Mouse (Mus musculus) heart, embryonic 12.5 days (tissue): Measurements from ENCODE around the gene Snx1. TPM values are rescaled to one million over a fixed set of nuclear protein-coding genes. Genes with fewer than 3 reads are reported as not detected.
A peak's percentile ranks its signal among the peaks of the same experiment; 100 is the strongest.

Source experiments
- ATAC-seq: fragments of 200-750 bp; cut with Nextera tagmentation; 2 replicates; pipeline ENCODE4 v1.8.0; 2017; ENCODE audit warnings: moderate TSS enrichment, moderate library complexity; ENCODE audit not compliant: insufficient number of reproducible peaks, low FRiP score
- H3K27ac ChIP-seq: fragments of 300-500 bp; sonication (generic); 2 replicates; pipeline ENCODE4 v1.5.1; 2016; ENCODE audit warnings: mild to moderate bottlenecking, moderate library complexity; ENCODE audit not compliant: poor library complexity, severe bottlenecking
- H3K27me3 ChIP-seq: fragments of 300-500 bp; sonication (generic); replicated peaks from 2 replicates; pipeline ENCODE4 v1.6.1; 2016; ENCODE audit warnings: mild to moderate bottlenecking, moderate library complexity
- H3K36me3 ChIP-seq: fragments of 300-500 bp; sonication (generic); 2 replicates; pipeline ENCODE4 v1.6.1; 2016; ENCODE audit warnings: mild to moderate bottlenecking, moderate library complexity
- H3K4me1 ChIP-seq: fragments of 300-500 bp; sonication (generic); replicated peaks from 2 replicates; pipeline ENCODE4 v1.6.1; 2016; ENCODE audit warnings: mild to moderate bottlenecking
- H3K4me2 ChIP-seq: fragments of 300-500 bp; sonication (generic); 2 replicates; pipeline ENCODE4 v1.6.1; 2016; ENCODE audit warnings: mild to moderate bottlenecking, moderate library complexity
- H3K4me3 ChIP-seq: fragments of 300-500 bp; sonication (generic); 2 replicates; pipeline ENCODE4 v1.5.1; 2016; ENCODE audit warnings: mild to moderate bottlenecking
- H3K9ac ChIP-seq: fragments of 300-500 bp; sonication (generic); 2 replicates; pipeline ENCODE4 v1.6.1; 2016; ENCODE audit warnings: mild to moderate bottlenecking, moderate library complexity
- H3K9me3 ChIP-seq: fragments of 300-500 bp; sonication (generic); replicated peaks from 2 replicates; pipeline ENCODE4 v1.6.1; 2016; ENCODE audit warnings: mild to moderate bottlenecking, moderate library complexity
- WGBS: fragments of 180-500 bp; shearing (Covaris S2); methylation state at CpG from one replicate; pipeline ENCODE4 v1.1.7; 2016; 5-methylcytosine and 5-hydroxymethylcytosine counted together
- polyA plus RNA-seq: library from polyadenylated mRNA; unstranded; fragments of >200 nt; fragmentation: Nextera tagmentation; extraction: Ambion mirVana; gene quantifications from 2 replicates; pipeline ENCODE4 v1.2.1, GENCODE M21; 2016

Snx1 gene
- polyA plus RNA-seq, 1 experiment from 2014 or later, result 68.8 TPM

GRCm38 (mm10) chr9:66051493-66051892 is 74.9 kb downstream of the Snx1 start:
- Histone ChIP-seq H3K4me2 (no peak overlapping the region), H3K9ac (no peak overlapping the region), H3K9me3 (no peaks in the 10 kb centered on the region), H3K4me3 (no peak overlapping the region), H3K27ac (no peak overlapping the region), H3K4me1 (peaks cover 6% of the 10 kb centered on the region; the same call in 1 of the 2 replicates), H3K27me3 (no peaks in the 10 kb centered on the region), H3K36me3 (no peaks in the 10 kb centered on the region)
- no peak for ATAC-seq
- WGBS, result 72% methylated on average over 4 of the region's 4 CpGs

GRCm38 (mm10) chr9:66049931-66050601 is 76.3 kb downstream of the Snx1 start:
- no peaks in the 10 kb centered on the region for H3K27me3 ChIP-seq
- ATAC-seq, result no peak
- 56% methylated on average over 6 of the region's 6 CpGs for WGBS
- H3K4me3 ChIP-seq, result no peak overlapping the region
- no peak overlapping the region for H3K4me2 ChIP-seq
- H3K9ac ChIP-seq, result no peak overlapping the region
- no peaks in the 10 kb centered on the region for H3K9me3 ChIP-seq
- H3K4me1 ChIP-seq, result peaks cover 6% of the 10 kb centered on the region; the same call in 1 of the 2 replicates
- 0 out of 2 replicates have a peak overlapping the region, but pooled peaks have one; percentile 12 for H3K27ac ChIP-seq
- H3K36me3 ChIP-seq, result peaks cover 6% of the 10 kb centered on the region; the same call in 1 of the 2 replicates

DNA sequence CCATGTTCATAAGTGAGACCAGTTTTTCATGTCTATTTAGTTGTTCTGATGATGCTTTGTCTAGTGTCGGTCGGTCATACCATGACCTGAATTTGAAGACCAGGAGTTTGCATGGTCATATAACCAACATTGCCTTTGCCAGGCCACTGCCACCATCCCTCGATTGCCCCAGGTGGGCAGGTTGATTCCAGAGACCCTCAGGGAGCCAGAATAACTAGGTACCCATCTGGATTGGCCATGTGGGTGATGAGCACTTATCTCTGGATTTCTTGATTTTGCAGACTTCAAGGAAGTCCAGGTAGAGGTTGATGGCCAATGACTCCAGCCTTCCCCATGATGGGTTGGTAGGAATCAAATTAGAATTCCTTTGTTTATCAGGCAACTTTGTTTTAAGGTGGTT is 83.1 kb downstream of the Snx1 start:
- no peak for ATAC-seq
- no peak overlapping the region for H3K4me3 ChIP-seq
- no peaks in the 10 kb centered on the region for H3K27me3 ChIP-seq
- WGBS, result 94% methylated on average over 3 of the region's 3 CpGs
- no peak overlapping the region for H3K4me2 ChIP-seq
- peaks cover 43% of the 10 kb centered on the region for H3K36me3 ChIP-seq
- no peak overlapping the region for H3K27ac ChIP-seq
- H3K4me1 ChIP-seq, result no peaks in the 10 kb centered on the region
- no peak overlapping the region for H3K9ac ChIP-seq
- H3K9me3 ChIP-seq, result no peaks in the 10 kb centered on the region

- H3K4me3 ChIP-seq, result no peak overlapping the region
- peaks cover 47% of the 10 kb centered on the region for H3K36me3 ChIP-seq
- H3K4me1 ChIP-seq, result no peaks in the 10 kb centered on the region
- H3K9ac ChIP-seq, result no peak overlapping the region
- ATAC-seq, result no peak
- H3K9me3 ChIP-seq, result no peaks in the 10 kb centered on the region
- 72% methylated on average over 4 of the region's 4 CpGs for WGBS
- no peak overlapping the region for H3K27ac ChIP-seq
- no peak overlapping the region for H3K4me2 ChIP-seq
- H3K27me3 ChIP-seq, result no peaks in the 10 kb centered on the region
Observed at GRCm38 (mm10) chr9:66042331-66042730, 84.1 kb downstream of the Snx1 start.

GRCm38 (mm10) chr9:66040801-66041200 is 85.6 kb downstream of the Snx1 start:
- Histone ChIP-seq H3K9me3 (no peaks in the 10 kb centered on the region), H3K4me3 (no peak overlapping the region), H3K4me1 (no peaks in the 10 kb centered on the region), H3K9ac (no peak overlapping the region), H3K27ac (no peak overlapping the region), H3K27me3 (no peaks in the 10 kb centered on the region), H3K36me3 (peaks cover 49% of the 10 kb centered on the region), H3K4me2 (no peak overlapping the region)
- 61% methylated on average over 3 of the region's 3 CpGs for whole genome bisulfite sequencing
- no peak for ATAC-seq

DNA sequence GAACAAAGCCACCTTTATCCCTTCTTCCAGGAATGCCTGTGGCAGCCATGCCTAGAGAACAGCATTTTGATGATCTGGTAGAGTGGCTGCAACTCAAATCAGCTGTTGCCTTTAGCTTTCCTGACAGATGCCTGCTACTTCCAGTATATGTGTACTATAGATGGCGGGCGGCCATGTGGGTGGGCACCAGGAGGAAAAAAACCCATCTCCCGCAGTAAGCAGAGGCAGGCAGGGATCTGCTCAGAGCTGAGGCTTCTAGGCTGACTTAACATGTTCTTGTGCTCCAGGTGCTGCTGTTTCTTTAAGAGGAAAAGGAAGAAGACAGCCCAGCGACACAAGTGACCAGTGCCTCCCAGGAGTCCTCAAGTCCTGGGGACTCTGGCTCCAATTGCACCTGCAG is 87.1 kb downstream of the Snx1 start:
- H3K4me3 ChIP-seq, result no peak overlapping the region
- WGBS, result 79% methylated on average over 4 of the region's 4 CpGs
- no peak overlapping the region for H3K27ac ChIP-seq
- no peak for ATAC-seq
- H3K4me2 ChIP-seq, result no peak overlapping the region
- no peak overlapping the region for H3K9ac ChIP-seq
- H3K36me3 ChIP-seq, result peaks cover 56% of the 10 kb centered on the region
- no peaks in the 10 kb centered on the region for H3K27me3 ChIP-seq
- no peaks in the 10 kb centered on the region for H3K4me1 ChIP-seq
- H3K9me3 ChIP-seq, result no peaks in the 10 kb centered on the region

DNA sequence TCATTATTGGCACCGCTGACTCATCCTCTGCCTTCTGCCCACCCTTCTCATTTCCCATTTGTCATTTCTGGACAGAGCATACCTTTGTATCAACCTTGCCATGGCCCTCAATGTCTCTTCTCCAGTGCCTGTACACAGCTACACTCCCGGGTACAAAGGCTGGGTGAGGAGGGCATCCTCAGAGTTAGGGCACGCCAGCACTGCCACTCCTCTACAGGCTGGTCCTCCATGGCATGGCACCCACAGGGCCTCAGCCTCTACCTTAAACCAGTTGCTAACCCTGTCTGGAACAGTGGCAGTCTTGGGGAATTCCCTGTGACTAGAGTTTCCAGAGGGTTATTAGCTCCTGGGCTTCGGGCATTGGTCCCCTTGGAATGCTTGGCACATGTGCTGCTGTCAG is 87.8 kb downstream of the Snx1 start:
- H3K27me3 ChIP-seq, result no peaks in the 10 kb centered on the region
- H3K4me2 ChIP-seq, result no peak overlapping the region
- H3K9ac ChIP-seq, result no peak overlapping the region
- WGBS, result 87% methylated on average over 4 of the region's 4 CpGs
- no peak overlapping the region for H3K27ac ChIP-seq
- no peaks in the 10 kb centered on the region for H3K4me1 ChIP-seq
- H3K9me3 ChIP-seq, result no peaks in the 10 kb centered on the region
- H3K4me3 ChIP-seq, result no peak overlapping the region
- H3K36me3 ChIP-seq, result peaks cover 56% of the 10 kb centered on the region
- ATAC-seq, result no peak

Other genes with a start within 250 kb of the Snx1 start
- 116 and 120 TPM in 2 replicates for gene Pclaf, start 236.3 kb downstream of the Snx1 start, polyA plus RNA-seq
- gene Trip4, start 217.8 kb downstream of the Snx1 start, polyA plus RNA-seq, result 26.5 and 28.2 TPM in 2 replicates
- 11.9 and 16.1 TPM in 2 replicates for gene Csnk1g1, start 217.7 kb downstream of the Snx1 start, polyA plus RNA-seq
- 405 and 410 TPM in 2 replicates for gene Ppib, start 66.4 kb downstream of the Snx1 start, polyA plus RNA-seq
- 2.4 and 3.0 TPM in 2 replicates for gene Snx22, start 56.9 kb downstream of the Snx1 start, polyA plus RNA-seq
- gene Ciao2a, start within 50 bp of the Snx1 start, polyA plus RNA-seq, result 161 and 176 TPM in 2 replicates
- 6.4 and 8.1 TPM in 2 replicates for gene Dapk2, start 31.6 kb upstream of the Snx1 start, polyA plus RNA-seq
- gene Herc1, start 223.9 kb upstream of the Snx1 start, polyA plus RNA-seq, result 26.5 TPM in 2 replicates